Mouse (Mus musculus) G1E-ER4 (cell line): Measurements from ENCODE around the gene Purb. TPM values are rescaled to one million over a fixed set of nuclear protein-coding genes. Genes with fewer than 3 reads are reported as not detected.

Experiments used
- GATA1 ChIP-seq: IDR thresholded peaks from one replicate; pipeline ENCODE4 v1.8.0; 2012; ENCODE audit warnings: low read length, inconsistent platforms
- polyA plus RNA-seq: library from polyadenylated mRNA; stranded (reverse); fragments of >175 nt; gene quantifications from 2 replicates; pipeline ENCODE4 v1.2.3, GENCODE M21; 2012

Gene Purb
- polyA plus RNA-seq, 1 experiment: 13.5 TPM

GRCm38 (mm10) chr11:6489691-6490503 lies 14.2 kb upstream of the Purb start:
- no peak for TF ChIP-seq GATA1

GRCm38 (mm10) chr11:6489257-6489656 lies 13.5 kb upstream of the Purb start:
- TF ChIP-seq GATA1: no peak

GRCm38 (mm10) chr11:6488041-6488684 lies 12.4 kb upstream of the Purb start:
- no peak for TF ChIP-seq GATA1

- TF ChIP-seq GATA1: no peak
Measured at GRCm38 (mm10) chr11:6487496-6487895, 11.8 kb upstream of the Purb start.

GRCm38 (mm10) chr11:6486916-6487315 lies 11.2 kb upstream of the Purb start:
- TF ChIP-seq GATA1: no peak

- no peak for TF ChIP-seq GATA1
Measured at GRCm38 (mm10) chr11:6484244-6484959, 8.7 kb upstream of the Purb start.

- no peak for TF ChIP-seq GATA1
Measured at GRCm38 (mm10) chr11:6483103-6483502, 7.4 kb upstream of the Purb start.

GRCm38 (mm10) chr11:6481669-6482185 lies 6.0 kb upstream of the Purb start:
- no peak for TF ChIP-seq GATA1

GRCm38 (mm10) chr11:6480681-6481405 lies 5.1 kb upstream of the Purb start:
- no peak for TF ChIP-seq GATA1

GRCm38 (mm10) chr11:6480191-6480590 lies 4.5 kb upstream of the Purb start:
- TF ChIP-seq GATA1: no peak

- TF ChIP-seq GATA1: no peak
Measured at GRCm38 (mm10) chr11:6479231-6479630, 3.5 kb upstream of the Purb start.

GRCm38 (mm10) chr11:6477350-6477749 lies 1.6 kb upstream of the Purb start:
- no peak for TF ChIP-seq GATA1

- TF ChIP-seq GATA1: no peak
Measured at GRCm38 (mm10) chr11:6476876-6477275, 1.2 kb upstream of the Purb start.

GRCm38 (mm10) chr11:6474874-6475731 lies 614 bp downstream of the Purb start:
- no peak for TF ChIP-seq GATA1
